Mouse (Mus musculus): ENCODE measurements at regions not wholly inside any gene's neighbourhood (a gene's known extent, or its start where the extent isn't known, plus 50 kb on each side); places are given as distances from the start of the nearest gene placed in this dataset.

DNA sequence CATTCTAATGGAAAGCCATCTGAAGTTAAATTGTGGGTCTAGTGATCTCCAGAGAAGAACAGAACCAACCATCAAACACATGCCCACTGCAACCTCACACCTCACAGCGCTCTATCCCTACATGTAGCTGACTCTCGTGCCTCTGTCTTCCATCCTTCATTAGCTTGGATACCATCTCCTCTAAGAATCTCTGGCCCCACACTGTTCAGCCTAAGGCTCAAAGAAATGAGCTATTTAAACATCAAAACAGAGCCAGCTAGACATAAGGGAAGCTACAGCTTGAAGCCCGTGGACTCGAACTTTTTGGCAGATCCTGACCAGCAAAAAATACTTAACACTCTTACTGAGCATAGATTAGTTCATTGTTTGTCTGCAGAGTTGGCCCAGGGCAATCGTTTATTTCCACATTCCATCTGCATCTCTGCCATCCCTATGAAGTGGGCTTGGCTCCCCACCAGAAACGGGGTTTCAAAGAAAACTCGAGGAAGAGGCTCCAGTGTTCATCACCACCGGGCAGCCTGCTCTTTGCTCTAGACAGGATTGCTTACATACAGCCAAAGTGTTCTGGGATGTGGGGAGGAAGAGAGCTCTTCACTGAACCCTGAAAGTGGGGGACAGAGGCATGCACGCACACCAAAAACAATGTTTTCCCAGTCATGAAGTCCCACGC lies 92.4 kb upstream of the Rab3gap2 start:
- TF ChIP-seq ZC3H11A (IDR thresholded peaks at IDR 0.05; ENCODE audit: borderline replicate concordance, low read depth, low read length) (no peak), ZNF384 (IDR thresholded peaks at IDR 0.05; ENCODE audit: low read depth, low read length) (no peak), CHD2 (IDR thresholded peaks at IDR 0.05; ENCODE audit: low read depth, low read length) (no peak)
